In genomic region chr14:60295531-60295930, GRCm38 (mm10) we compare ENCODE assay signal across 31 mouse cellular contexts. TPM values are rescaled to one million over a fixed set of nuclear protein-coding genes. Genes with fewer than 3 reads are reported as not detected.
"Had no signal": no experiment of that assay in that cellular context is flagged by ENCODE, and none has a peak within 500 bp of the region (broad histone marks: within the 10 kb centered on the region; RNA-seq: fewer than 3 reads in every experiment).

No protein-coding gene starts in this region.

- H3K27me3 ChIP-seq: embryonic facial prominence, embryonic 12.5 days; embryonic facial prominence, embryonic 13.5 days; embryonic facial prominence, embryonic 15.5 days; forebrain, embryonic 12.5 days; forebrain, embryonic 13.5 days; forebrain, embryonic 15.5 days had no signal

- H3K9me3 ChIP-seq: embryonic facial prominence, embryonic 10.5 days; embryonic facial prominence, embryonic 12.5 days; embryonic facial prominence, embryonic 13.5 days; embryonic facial prominence, embryonic 15.5 days; forebrain, embryonic 10.5 days; forebrain, embryonic 12.5 days; forebrain, embryonic 13.5 days; forebrain, embryonic 15.5 days had no signal

- H3K4me1 ChIP-seq: embryonic facial prominence, embryonic 10.5 days; embryonic facial prominence, embryonic 12.5 days; embryonic facial prominence, embryonic 13.5 days; embryonic facial prominence, embryonic 15.5 days had no signal

- DNase-seq: cerebellum, adult 2 months; cerebellum, adult 8-10 months; cerebellum, adult 9-10 months; cerebellum, adult 9-11 months; cerebellum, postnatal 10 days; cerebellum, postnatal 14 days; cerebellum, postnatal 25 days; cerebellum, postnatal 36 days; embryo, embryonic 11 days; forebrain, postnatal 0 days; gastrocnemius, adult 2 months; gastrocnemius, postnatal 10 days; gastrocnemius, postnatal 14 days; gastrocnemius, postnatal 25 days; gastrocnemius, postnatal 36 days; heart, adult 11 months; heart, adult 18-20 months had no signal

- ATAC-seq: forebrain, embryonic 13.5 days; forebrain, embryonic 14.5 days; forebrain, embryonic 15.5 days; forebrain, embryonic 16.5 days; forebrain, postnatal 0 days had no signal

- H3K27ac ChIP-seq: embryonic facial prominence, embryonic 10.5 days; embryonic facial prominence, embryonic 12.5 days; embryonic facial prominence, embryonic 13.5 days; embryonic facial prominence, embryonic 15.5 days; forebrain, embryonic 10.5 days; forebrain, embryonic 12.5 days; forebrain, embryonic 13.5 days; forebrain, embryonic 15.5 days; gastrocnemius, adult 2 months had no signal

- H3K4me2 ChIP-seq: embryonic facial prominence, embryonic 12.5 days; embryonic facial prominence, embryonic 13.5 days; embryonic facial prominence, embryonic 15.5 days; forebrain, embryonic 12.5 days; forebrain, embryonic 13.5 days; forebrain, embryonic 15.5 days had no signal

- H3K4me3 ChIP-seq: embryonic facial prominence, embryonic 10.5 days; embryonic facial prominence, embryonic 12.5 days; embryonic facial prominence, embryonic 13.5 days; embryonic facial prominence, embryonic 15.5 days; erythroblast, embryonic 14.5 days; forebrain, embryonic 10.5 days; forebrain, embryonic 12.5 days; forebrain, embryonic 13.5 days; forebrain, embryonic 15.5 days; gastrocnemius, adult 2 months had no signal

- H3K9ac ChIP-seq: embryonic facial prominence, embryonic 12.5 days; embryonic facial prominence, embryonic 13.5 days; embryonic facial prominence, embryonic 15.5 days; forebrain, embryonic 12.5 days; forebrain, embryonic 13.5 days; forebrain, embryonic 15.5 days; forebrain, postnatal 0 days had no signal

RNA-seq across cellular contexts. Expression of gene Nupl1, which starts 44.3 kb away (rescaled TPM):
- polyA plus RNA-seq: cerebellum, adult 2 months; embryonic facial prominence, embryonic 10.5 days; embryonic facial prominence, embryonic 11.5 days; embryonic facial prominence, embryonic 12.5 days; embryonic facial prominence, embryonic 13.5 days; embryonic facial prominence, embryonic 14.5 days; embryonic facial prominence, embryonic 15.5 days; erythroblast, embryonic 14.5 days; forebrain, embryonic 10.5 days; forebrain, embryonic 11.5 days; forebrain, embryonic 14.5 days; forebrain, postnatal 0 days had no signal
